Mouse (Mus musculus) left cerebral cortex, adult 9 months (tissue): ENCODE data around the gene Cd44.

Source experiments
- DNase-seq, 2 experiments: peaks; one replicate each; pipeline ENCODE4 v3.0.0; 2022; ENCODE audit warnings: low spot score in 2 of 2

Gene Cd44

GRCm38 (mm10) chr2:102820790-102821189 lies 80.7 kb downstream of the Cd44 start:
- no peak for DNase-seq

GRCm38 (mm10) chr2:102820225-102820711 lies 81.2 kb downstream of the Cd44 start:
- DNase-seq: peak in 1 of 2 experiments; percentile 5

- no peak for DNase-seq
These were observed 86.1 kb downstream of the Cd44 start for GRCm38 (mm10) chr2:102815289-102815809.

- no peak for DNase-seq
These were observed 88.7 kb downstream of the Cd44 start for GRCm38 (mm10) chr2:102812756-102813155.

GRCm38 (mm10) chr2:102809436-102809835 lies 92.0 kb downstream of the Cd44 start:
- no peak for DNase-seq

GRCm38 (mm10) chr2:102807633-102808032 lies 93.8 kb downstream of the Cd44 start:
- DNase-seq: no peak

- DNase-seq: no peak
These were observed 95.5 kb downstream of the Cd44 start for GRCm38 (mm10) chr2:102805761-102806496.

GRCm38 (mm10) chr2:102805283-102805682 lies 96.2 kb downstream of the Cd44 start:
- DNase-seq: no peak

GRCm38 (mm10) chr2:102804109-102804508 lies 97.4 kb downstream of the Cd44 start:
- DNase-seq: no peak

GRCm38 (mm10) chr2:102801899-102802298 lies 99.6 kb downstream of the Cd44 start:
- no peak for DNase-seq

- no peak for DNase-seq
These were observed 103.3 kb downstream of the Cd44 start for GRCm38 (mm10) chr2:102798149-102798548.

- DNase-seq: no peak
These were observed 106.4 kb downstream of the Cd44 start for GRCm38 (mm10) chr2:102795034-102795433.

- no peak for DNase-seq
These were observed 108.7 kb downstream of the Cd44 start for GRCm38 (mm10) chr2:102792804-102793203.

- DNase-seq: no peak
These were observed 109.8 kb downstream of the Cd44 start for GRCm38 (mm10) chr2:102791641-102792040.

GRCm38 (mm10) chr2:102785696-102786095 lies 115.8 kb downstream of the Cd44 start:
- no peak for DNase-seq

GRCm38 (mm10) chr2:102782751-102783150 lies 118.7 kb downstream of the Cd44 start:
- DNase-seq: no peak

- no peak for DNase-seq
These were observed 123.3 kb downstream of the Cd44 start for GRCm38 (mm10) chr2:102778208-102778607.

GRCm38 (mm10) chr2:102775561-102775960 lies 125.9 kb downstream of the Cd44 start:
- no peak for DNase-seq

- no peak for DNase-seq
These were observed 126.8 kb downstream of the Cd44 start for GRCm38 (mm10) chr2:102774700-102775099.

GRCm38 (mm10) chr2:102772276-102772675 lies 129.2 kb downstream of the Cd44 start:
- peak in 1 of 2 experiments; percentile 25 for DNase-seq

- no peak for DNase-seq
These were observed 130.2 kb downstream of the Cd44 start for GRCm38 (mm10) chr2:102771304-102771703.

- DNase-seq: no peak
These were observed 133.2 kb downstream of the Cd44 start for GRCm38 (mm10) chr2:102768267-102768666.

- DNase-seq: no peak
These were observed 136.7 kb downstream of the Cd44 start for GRCm38 (mm10) chr2:102764602-102765374.
